Mouse (Mus musculus) spleen, embryonic (tissue): Measurements from ENCODE around the gene Bcar3.

Source experiments
- CTCF ChIA-PET: fragments of 350-600 bp; sonication (Branson Sonifier 250); formaldehyde crosslinking; loops from one replicate; lab custom pipeline; 2022; lab: Charles Lee

Bcar3 gene

GRCm38 (mm10) chr3:122413729-122414561 lies 120.0 kb downstream of the Bcar3 start:
- CTCF ChIA-PET = interaction anchor here (0.6 kb wide), 1 partner anchor 14 kb away, joined by 5 read pairs; no protein-coding TSS in a partner anchor

GRCm38 (mm10) chr3:122414868-122415267 lies 120.9 kb downstream of the Bcar3 start:
- CTCF ChIA-PET = no interaction called here

GRCm38 (mm10) chr3:122417466-122417865 lies 123.5 kb downstream of the Bcar3 start:
- CTCF ChIA-PET = no interaction called here

GRCm38 (mm10) chr3:122418564-122419274 lies 124.8 kb downstream of the Bcar3 start:
- CTCF ChIA-PET = interaction anchor here (1.0 to 2.0 kb wide), 2 partner anchors 11 to 18 kb away, joined by 3 to 7 read pairs; no protein-coding TSS in a partner anchor

- CTCF ChIA-PET = interaction anchor here (0.6 to 2.0 kb wide), 3 partner anchors 11 to 211 kb away, joined by 3 to 7 read pairs (median 3); no protein-coding TSS in a partner anchor
These were observed 125.9 kb downstream of the Bcar3 start for GRCm38 (mm10) chr3:122419610-122420409.

- CTCF ChIA-PET = no interaction called here
These were observed 126.5 kb downstream of the Bcar3 start for GRCm38 (mm10) chr3:122420410-122420774.

GRCm38 (mm10) chr3:122421042-122421702 lies 127.2 kb downstream of the Bcar3 start:
- CTCF ChIA-PET = interaction anchor here (0.6 kb wide), 1 partner anchor 120 kb away, joined by 4 read pairs; no protein-coding TSS in a partner anchor

GRCm38 (mm10) chr3:122421802-122422201 lies 127.9 kb downstream of the Bcar3 start:
- CTCF ChIA-PET = no interaction called here

- CTCF ChIA-PET = no interaction called here
These were observed 128.3 kb downstream of the Bcar3 start for GRCm38 (mm10) chr3:122422276-122422675.

GRCm38 (mm10) chr3:122423643-122424042 lies 129.7 kb downstream of the Bcar3 start:
- CTCF ChIA-PET = no interaction called here

GRCm38 (mm10) chr3:122428325-122428821 lies 134.4 kb downstream of the Bcar3 start:
- CTCF ChIA-PET = no interaction called here

- CTCF ChIA-PET = interaction anchor here (0.6 to 0.7 kb wide), 2 partner anchors 11 to 188 kb away, joined by 3 read pairs; no protein-coding TSS in a partner anchor
These were observed 137.0 kb downstream of the Bcar3 start for GRCm38 (mm10) chr3:122430780-122431497.

- CTCF ChIA-PET = no interaction called here
These were observed 139.0 kb downstream of the Bcar3 start for GRCm38 (mm10) chr3:122432811-122433406.

- CTCF ChIA-PET = no interaction called here
These were observed 140.2 kb downstream of the Bcar3 start for GRCm38 (mm10) chr3:122433975-122434626.

- CTCF ChIA-PET = interaction anchor here (0.6 to 1.0 kb wide), 4 partner anchors 29 to 182 kb away, joined by 3 to 6 read pairs (median 4); no protein-coding TSS in a partner anchor
These were observed 141.3 kb downstream of the Bcar3 start for GRCm38 (mm10) chr3:122434983-122435935.

- CTCF ChIA-PET = interaction anchor here (0.6 to 1.1 kb wide), 2 partner anchors 13 to 78 kb away, joined by 3 to 6 read pairs; no protein-coding TSS in a partner anchor
These were observed 144.3 kb downstream of the Bcar3 start for GRCm38 (mm10) chr3:122438143-122438825.

GRCm38 (mm10) chr3:122445696-122446095 lies 151.8 kb downstream of the Bcar3 start:
- CTCF ChIA-PET = no interaction called here
